In the genomic region with DNA sequence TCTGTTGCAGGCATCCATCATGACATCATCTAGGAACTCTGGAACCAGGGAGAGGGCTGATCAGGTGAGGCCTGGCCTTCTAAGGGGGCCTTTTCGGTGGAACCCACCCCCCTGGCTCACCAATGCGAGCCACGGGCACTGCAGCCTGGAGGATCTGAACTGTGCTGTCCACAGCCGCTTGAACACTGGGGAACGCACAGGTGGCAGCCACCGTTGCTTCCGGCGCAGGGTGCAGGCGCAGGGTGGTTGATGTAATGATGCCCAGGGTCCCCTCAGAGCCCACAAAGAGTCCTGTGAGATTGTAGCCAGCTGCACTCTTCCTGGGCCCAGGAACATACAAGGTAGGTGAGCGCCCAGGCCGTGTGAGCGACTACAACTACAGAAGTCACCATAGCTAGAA, we compare ENCODE assay signal across 30 mouse cellular contexts. TPM values are rescaled to one million over a fixed set of nuclear protein-coding genes. Genes with fewer than 3 reads are reported as not detected.
DNase-seq lines count a peak whose midpoint lies in the region; ATAC-seq and TF ChIP-seq lines count a peak whose summit lies in the region.
"Had no signal": no experiment of that assay in that cellular context is flagged by ENCODE, and none has a peak within 500 bp of the region (broad histone marks: within the 10 kb centered on the region; RNA-seq: fewer than 3 reads in every experiment).

No protein-coding gene starts in this region.

- H3K27ac ChIP-seq in midbrain, embryonic 10.5 days (replicated peaks), result 0 out of 2 replicates have a peak overlapping the region, but pooled peaks have one; percentile 17
- no peak overlapping the region for H3K27ac ChIP-seq in midbrain, embryonic 14.5 days (replicated peaks; ENCODE audit: low read depth, low read length)
- peak overlapping the region; percentile 39 for H3K27ac ChIP-seq in thymus, adult 2 months (ENCODE audit: control insufficient read depth, insufficient read depth, low read length)
- H3K27ac ChIP-seq: embryonic facial prominence, embryonic 13.5 days; forebrain, embryonic 10.5 days; forebrain, embryonic 15.5 days; heart, adult 2 months; hindbrain, postnatal 0 days; intestine, embryonic 15.5 days; limb, embryonic 13.5 days; lung, embryonic 15.5 days; midbrain, embryonic 12.5 days; neural tube, embryonic 15.5 days; stomach, postnatal 0 days had no signal

- H3K4me1 ChIP-seq in midbrain, embryonic 10.5 days, result peaks cover 9% of the 10 kb centered on the region; the same call in 1 of the 2 replicates
- no peaks in the 10 kb centered on the region for H3K4me1 ChIP-seq in midbrain, embryonic 14.5 days (ENCODE audit: control insufficient read depth, insufficient read depth, low read length)
- peaks cover 68% of the 10 kb centered on the region for H3K4me1 ChIP-seq in thymus, adult 2 months (replicated peaks; ENCODE audit: control insufficient read depth, insufficient read depth, low read length)
- H3K4me1 ChIP-seq: midbrain, embryonic 12.5 days had no signal

- H3K4me2 ChIP-seq in midbrain, embryonic 14.5 days (ENCODE audit: low read length), result no peak overlapping the region
- H3K4me2 ChIP-seq: embryonic facial prominence, embryonic 13.5 days; forebrain, embryonic 15.5 days; heart, embryonic 12.5 days; intestine, embryonic 15.5 days; limb, embryonic 13.5 days; liver, embryonic 11.5 days; lung, embryonic 15.5 days; midbrain, embryonic 12.5 days; neural tube, embryonic 15.5 days had no signal

- peaks cover 28% of the 10 kb centered on the region; the same call in 1 of the 2 replicates for H3K36me3 ChIP-seq in midbrain, embryonic 10.5 days
- peaks cover 17% of the 10 kb centered on the region for H3K36me3 ChIP-seq in midbrain, embryonic 14.5 days (ENCODE audit: control insufficient read depth, insufficient read depth, low read length)
- H3K36me3 ChIP-seq in thymus, adult 2 months (ENCODE audit: control insufficient read depth, insufficient read depth, low read length), result peaks cover under 1% of the 10 kb centered on the region; the same call in 1 of the 2 replicates
- H3K36me3 ChIP-seq: heart, embryonic 12.5 days; intestine, embryonic 15.5 days; lung, embryonic 15.5 days; neural tube, embryonic 15.5 days had no signal

- H3K9me3 ChIP-seq in midbrain, embryonic 10.5 days (replicated peaks), result no peaks in the 10 kb centered on the region
- H3K9me3 ChIP-seq in midbrain, embryonic 14.5 days (ENCODE audit: control insufficient read depth, low read length), result no peaks in the 10 kb centered on the region
- H3K9me3 ChIP-seq: embryonic facial prominence, embryonic 13.5 days; forebrain, embryonic 10.5 days; forebrain, embryonic 15.5 days; intestine, embryonic 15.5 days; lung, embryonic 15.5 days; midbrain, embryonic 12.5 days; neural tube, embryonic 15.5 days had no signal

- 0 out of 2 replicates have a peak, but pooled peaks have one; percentile 32 for TF ChIP-seq POLR2A in thymus, adult 2 months (IDR thresholded peaks at IDR 0.05; ENCODE audit: control insufficient read depth, extremely low read depth, insufficient read depth, low read length, poor library complexity)

- H3K27me3 ChIP-seq in midbrain, embryonic 10.5 days (ENCODE audit: low read depth, poor library complexity, severe bottlenecking), result no peaks in the 10 kb centered on the region
- H3K27me3 ChIP-seq in midbrain, embryonic 14.5 days (ENCODE audit: control insufficient read depth, insufficient read depth, low read length), result no peaks in the 10 kb centered on the region
- no peaks in the 10 kb centered on the region for H3K27me3 ChIP-seq in thymus, adult 2 months (ENCODE audit: control insufficient read depth, insufficient read depth, low read length)
- H3K27me3 ChIP-seq: embryonic facial prominence, embryonic 13.5 days; forebrain, embryonic 15.5 days; heart, embryonic 12.5 days; intestine, embryonic 15.5 days; limb, embryonic 13.5 days; lung, embryonic 15.5 days; midbrain, embryonic 12.5 days; neural tube, embryonic 15.5 days had no signal

- no peak overlapping the region for H3K4me3 ChIP-seq in midbrain, embryonic 10.5 days
- no peak overlapping the region for H3K4me3 ChIP-seq in midbrain, embryonic 14.5 days (replicated peaks; ENCODE audit: low read depth, low read length)
- H3K4me3 ChIP-seq in thymus, adult 2 months (ENCODE audit: control insufficient read depth, insufficient read depth, low read length), result no peak overlapping the region
- H3K4me3 ChIP-seq: embryonic facial prominence, embryonic 13.5 days; forebrain, embryonic 10.5 days; forebrain, embryonic 15.5 days; heart, adult 2 months; heart, embryonic 12.5 days; intestine, embryonic 15.5 days; limb, embryonic 13.5 days; lung, embryonic 15.5 days; midbrain, embryonic 12.5 days; neural tube, embryonic 15.5 days had no signal

- peak; percentile 29 for DNase-seq in CD4-positive, CD25-positive, alpha-beta regulatory T cell, adult 2 months (ENCODE audit: low read depth, low spot score)
- DNase-seq in midbrain, embryonic 10.5 days (ENCODE audit: low spot score), result no peak
- DNase-seq in midbrain, embryonic 14.5 days, result no peak
- DNase-seq in thymus, adult 2 months, result peak; percentile 60
- DNase-seq in thymus, postnatal 36 days, result peak; percentile 59 to 73
- no peak for DNase-seq in adrenal gland, adult 8-10 months
- DNase-seq in urinary bladder, postnatal 25 days (ENCODE audit: low spot score), result no peak
- DNase-seq: adrenal gland, postnatal 10 days; cerebellum, adult 11 months; gastrocnemius, postnatal 25 days; heart, adult 2 months; heart, postnatal 10 days; kidney, postnatal 10 days; retina, postnatal 1 day; right cerebral cortex, postnatal 14 days had no signal

- ATAC-seq in CD4-positive, CD25-positive, alpha-beta regulatory T cell, adult 4 months, result no peak
- no peak for ATAC-seq in midbrain, embryonic 14.5 days (ENCODE audit: low FRiP score, low TSS enrichment)
- ATAC-seq: forebrain, embryonic 15.5 days; hindbrain, postnatal 0 days; intestine, embryonic 15.5 days had no signal

- no peak for TF ChIP-seq CTCF in thymus, adult 2 months (IDR thresholded peaks at IDR 0.05; ENCODE audit: borderline replicate concordance, control insufficient read depth, extremely low read depth, insufficient read depth, low read length, poor library complexity)

- 97% methylated on average over 12 of the region's 12 CpGs for WGBS in midbrain, embryonic 10.5 days
- 97% methylated on average over 12 of the region's 12 CpGs for WGBS in midbrain, embryonic 14.5 days
- 15% methylated on average over 12 of the region's 12 CpGs for WGBS in thymus, adult 2 months

- no peak overlapping the region for H3K9ac ChIP-seq in midbrain, embryonic 14.5 days (replicated peaks; ENCODE audit: low read length)
- H3K9ac ChIP-seq: embryonic facial prominence, embryonic 13.5 days; forebrain, embryonic 15.5 days; heart, embryonic 12.5 days; intestine, embryonic 15.5 days; limb, embryonic 13.5 days; lung, embryonic 15.5 days; midbrain, embryonic 12.5 days; neural tube, embryonic 15.5 days had no signal

RNA-seq across cellular contexts. Expression of gene Ldhd, which starts 1.8 kb away (rescaled TPM):
- 1 to 10 TPM in 1 of 2 experiments, under 1 TPM in 1; 0.98 to 2.0 TPM for polyA plus RNA-seq in CD4-positive, CD25-positive, alpha-beta regulatory T cell, adult 4 months (2017; shearing (Covaris generic))
- 0.09 and 0.12 TPM in 2 replicates for polyA plus RNA-seq in midbrain, embryonic 10.5 days (2016; fragmentation: Nextera tagmentation; extraction: Ambion mirVana)
- 0.45 and 0.69 TPM in 2 replicates for polyA plus RNA-seq in midbrain, embryonic 14.5 days (2014; fragmentation: Nextera tagmentation; extraction: Ambion mirVana)
- polyA plus RNA-seq in thymus, adult 2 months (2012; rRNA removed), result 10.4 and 10.7 TPM in 2 replicates
- total RNA-seq in adrenal gland, adult 8-10 months (2022), result 100 to 1,000 TPM in 1 of 4 experiments, 10 to 100 TPM in 3; 58.4 to 109 (median 76.4) TPM
- total RNA-seq: monocyte, adult 5-6 weeks had no signal
- polyA plus RNA-seq: forebrain, embryonic 10.5 days; G1E had no signal

RNA-seq across cellular contexts. Expression of gene Zfp1, which starts 14.8 kb away (rescaled TPM):
- polyA plus RNA-seq in CD4-positive, CD25-positive, alpha-beta regulatory T cell, adult 4 months (2017; shearing (Covaris generic)), result 10 to 100 TPM; 41.3 to 41.7 TPM
- polyA plus RNA-seq in midbrain, embryonic 10.5 days (2016; fragmentation: Nextera tagmentation; extraction: Ambion mirVana), result 22.2 and 22.4 TPM in 2 replicates
- 27.3 and 33.8 TPM in 2 replicates for polyA plus RNA-seq in midbrain, embryonic 14.5 days (2014; fragmentation: Nextera tagmentation; extraction: Ambion mirVana)
- 10.3 and 11.1 TPM in 2 replicates for polyA plus RNA-seq in thymus, adult 2 months (2012; rRNA removed)
- 10 to 100 TPM in 2 of 4 experiments, 1 to 10 TPM in 2; 7.9 to 11.6 (median 9.7) TPM for total RNA-seq in adrenal gland, adult 8-10 months (2022)

Comparison
In these comparisons a context has a peak if more than half of its experiments do, and no peak if none do; other contexts are left out.
1. DNase-seq: peak in CD4-positive, CD25-positive, alpha-beta regulatory T cell, adult 2 months (single experiment), thymus, adult 2 months (single experiment) and thymus, postnatal 36 days (2 of 2); none in midbrain, embryonic 10.5 days (single experiment), midbrain, embryonic 14.5 days (single experiment), adrenal gland, adult 8-10 months (single experiment) and urinary bladder, postnatal 25 days (single experiment).